Mouse (Mus musculus): ENCODE measurements at regions not wholly inside any gene's neighbourhood (a gene's known extent, or its start where the extent isn't known, plus 50 kb on each side); places are given as distances from the start of the nearest gene placed in this dataset.

- intact Hi-C loops (cut with DNase I) = no loop called here
- no peak overlapping the region for H3K27ac ChIP-seq
- DNase-seq = no peak
- no peak overlapping the region for H3K4me3 ChIP-seq
- TF ChIP-seq CTCF (IDR thresholded peaks at IDR 0.05) = no peak
Measured at GRCm38 (mm10) chr3:140951024-140951423, 261.1 kb downstream of the Pdha2 start.

- H3K4me3 ChIP-seq = no peak overlapping the region
- H3K27ac ChIP-seq = no peak overlapping the region
- intact Hi-C loops (cut with DNase I) = no loop called here
- DNase-seq = no peak
- no peak for TF ChIP-seq CTCF (IDR thresholded peaks at IDR 0.05)
Measured at GRCm38 (mm10) chr3:140949880-140950662, 262.1 kb downstream of the Pdha2 start.

GRCm38 (mm10) chr3:140942450-140942849 is 269.7 kb downstream of the Pdha2 start:
- Histone ChIP-seq H3K27ac (no peak overlapping the region), H3K4me3 (no peak overlapping the region)
- no peak for TF ChIP-seq CTCF (IDR thresholded peaks at IDR 0.05)
- DNase-seq = no peak
- intact Hi-C loops (cut with DNase I) = no loop called here

GRCm38 (mm10) chr3:140941898-140942297 is 270.3 kb downstream of the Pdha2 start:
- Histone ChIP-seq H3K27ac (no peak overlapping the region), H3K4me3 (no peak overlapping the region)
- TF ChIP-seq CTCF (IDR thresholded peaks at IDR 0.05) = no peak
- no peak for DNase-seq
- intact Hi-C loops (cut with DNase I) = no loop called here

GRCm38 (mm10) chr3:140941316-140941715 is 270.8 kb downstream of the Pdha2 start:
- intact Hi-C loops (cut with DNase I) = no loop called here
- no peak overlapping the region for H3K4me3 ChIP-seq
- TF ChIP-seq CTCF (IDR thresholded peaks at IDR 0.05) = no peak
- H3K27ac ChIP-seq = no peak overlapping the region
- no peak for DNase-seq

DNA sequence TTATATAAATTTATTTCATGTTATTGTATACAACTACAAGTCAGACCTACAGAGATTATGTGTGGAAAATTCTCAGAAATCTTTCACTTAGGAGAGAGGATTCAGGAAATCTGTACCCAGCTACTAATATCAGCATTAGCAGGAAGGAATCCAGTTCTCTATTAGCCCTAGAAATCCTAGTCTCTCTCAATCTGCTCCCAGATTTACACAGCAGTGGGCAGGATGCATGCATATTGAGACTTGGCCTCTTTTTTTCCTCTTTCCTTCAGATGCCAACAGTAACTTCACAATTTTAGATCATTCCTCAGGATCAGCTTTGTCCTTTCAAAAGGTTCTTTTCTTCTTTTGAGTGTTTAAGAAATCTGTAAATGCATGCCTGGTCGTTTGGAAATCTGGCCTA is 279.0 kb downstream of the Pdha2 start:
- DNase-seq = no peak
- intact Hi-C loops (cut with DNase I) = no loop called here
- TF ChIP-seq CTCF (IDR thresholded peaks at IDR 0.05) = no peak
- no peak overlapping the region for H3K27ac ChIP-seq
- no peak overlapping the region for H3K4me3 ChIP-seq

DNA sequence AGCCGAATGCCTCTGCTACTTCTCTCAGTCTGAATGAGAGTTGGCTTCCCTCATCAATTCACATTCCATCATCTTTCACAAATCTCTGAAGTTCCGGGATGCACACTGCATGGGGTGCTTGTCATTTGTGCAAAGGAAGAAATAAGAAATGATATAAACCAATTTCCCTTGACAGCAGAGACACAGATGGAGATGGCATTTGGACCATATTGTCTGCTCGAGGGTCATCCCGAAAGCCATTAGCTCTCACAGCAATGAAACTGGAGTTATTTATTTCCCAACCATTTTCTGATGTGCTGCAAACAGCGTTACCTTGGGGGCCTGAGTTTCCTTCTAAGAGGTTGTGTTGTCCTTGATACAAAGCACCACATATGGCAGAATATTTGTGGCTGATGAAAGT is 285.5 kb downstream of the Pdha2 start:
- intact Hi-C loops (cut with DNase I) = no loop called here
- no peak for DNase-seq
- Histone ChIP-seq H3K27ac (no peak overlapping the region), H3K4me3 (no peak overlapping the region)
- no peak for TF ChIP-seq CTCF (IDR thresholded peaks at IDR 0.05)

GRCm38 (mm10) chr3:140876201-140876895 is 335.8 kb downstream of the Pdha2 start:
- intact Hi-C loops (cut with DNase I) = no loop called here
- H3K4me3 ChIP-seq = no peak overlapping the region
- no peak overlapping the region for H3K27ac ChIP-seq
- TF ChIP-seq CTCF (IDR thresholded peaks at IDR 0.05) = no peak
- no peak for DNase-seq

GRCm38 (mm10) chr3:140875500-140876200 is 336.5 kb downstream of the Pdha2 start:
- no peak for TF ChIP-seq CTCF (IDR thresholded peaks at IDR 0.05)
- DNase-seq = no peak
- H3K27ac ChIP-seq = no peak overlapping the region
- no peak overlapping the region for H3K4me3 ChIP-seq
- intact Hi-C loops (cut with DNase I) = no loop called here

DNA sequence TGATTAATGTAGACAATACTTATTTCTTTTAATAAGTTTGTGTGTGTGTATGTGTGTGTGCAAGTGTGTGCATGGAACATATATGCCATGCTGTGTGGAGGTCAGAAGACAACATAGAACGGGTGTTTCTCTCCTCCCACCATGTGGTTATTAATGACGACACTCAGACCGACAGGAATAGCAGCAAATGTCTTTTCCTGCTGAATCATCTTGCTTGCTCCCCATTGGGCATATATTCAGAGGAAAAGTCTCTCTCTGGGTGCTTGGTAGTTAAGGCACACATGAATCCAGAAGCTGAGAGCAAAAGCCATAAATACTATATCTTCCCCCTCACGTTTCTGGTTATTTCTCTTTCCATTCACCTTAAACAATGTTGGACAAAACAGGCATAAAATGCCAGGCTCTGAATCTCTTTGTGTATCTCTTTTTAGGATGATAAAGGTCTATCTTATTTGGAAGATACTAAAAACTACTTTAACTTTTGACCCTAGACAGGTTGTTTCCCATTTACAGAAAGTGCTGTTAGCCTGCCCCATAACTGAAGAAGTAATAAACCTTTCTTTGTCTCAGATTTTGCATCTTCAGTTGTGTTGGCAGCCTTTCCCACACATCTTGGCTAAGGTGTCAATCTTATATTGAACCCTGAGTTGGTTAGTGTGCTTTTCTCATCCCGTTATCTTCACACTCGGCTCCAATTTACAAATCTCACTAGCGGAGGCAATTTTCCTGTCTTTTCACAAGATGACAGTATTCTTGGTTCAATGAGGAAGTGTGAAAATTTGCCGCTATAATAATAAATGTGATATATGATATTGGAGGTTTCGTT is 337.9 kb downstream of the Pdha2 start:
- H3K27ac ChIP-seq = no peak overlapping the region
- H3K4me3 ChIP-seq = no peak overlapping the region
- no peak for DNase-seq
- intact Hi-C loops (cut with DNase I) = no loop called here
- no peak for TF ChIP-seq CTCF (IDR thresholded peaks at IDR 0.05)

DNA sequence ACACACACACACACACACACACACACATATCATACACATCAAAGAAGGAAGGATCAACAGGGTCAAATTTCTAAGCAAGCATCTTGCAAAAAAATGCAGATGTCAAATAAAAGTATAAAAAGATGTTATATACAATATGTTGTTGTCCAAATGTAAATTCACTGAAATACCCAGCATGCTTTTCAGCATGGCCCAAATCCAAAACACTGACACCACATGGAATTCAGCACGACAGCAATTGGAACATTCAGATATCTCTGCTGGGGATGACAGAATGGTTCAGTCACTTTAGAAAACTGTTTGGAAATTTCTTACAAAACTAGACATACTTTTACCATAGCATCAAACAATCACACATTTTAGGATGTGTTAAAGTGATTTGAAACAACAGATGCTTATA is 339.6 kb downstream of the Pdha2 start:
- Histone ChIP-seq H3K27ac (no peak overlapping the region), H3K4me3 (no peak overlapping the region)
- no peak for DNase-seq
- TF ChIP-seq CTCF (IDR thresholded peaks at IDR 0.05) = no peak
- intact Hi-C loops (cut with DNase I) = no loop called here

- no peak for TF ChIP-seq CTCF (IDR thresholded peaks at IDR 0.05)
- no peak for DNase-seq
- H3K4me3 ChIP-seq = no peak overlapping the region
- no peak overlapping the region for H3K27ac ChIP-seq
- intact Hi-C loops (cut with DNase I) = no loop called here
Measured at GRCm38 (mm10) chr3:140871261-140871660, 340.9 kb downstream of the Pdha2 start.

Measured in gastrocnemius, adult 2 months (tissue).